Mouse (Mus musculus) testis, adult 2 months (tissue): Measurements from ENCODE around the gene Chpf.

Source experiments
- CTCF ChIP-seq: fragments of 200-500 bp; IDR thresholded peaks from 2 replicates; pipeline ENCODE4 v1.5.1; 2012; ENCODE audit warnings: low read depth, mild to moderate bottlenecking, inconsistent platforms, low read length, moderate library complexity; ENCODE audit not compliant: control insufficient read depth, insufficient read depth, insufficient replicate concordance
- POLR2A ChIP-seq: fragments of 200-500 bp; IDR thresholded peaks from 2 replicates; pipeline ENCODE4 v1.6.1; 2012; ENCODE audit warnings: low read depth, mild to moderate bottlenecking, inconsistent platforms, low read length, moderate library complexity; ENCODE audit not compliant: control insufficient read depth

DNA sequence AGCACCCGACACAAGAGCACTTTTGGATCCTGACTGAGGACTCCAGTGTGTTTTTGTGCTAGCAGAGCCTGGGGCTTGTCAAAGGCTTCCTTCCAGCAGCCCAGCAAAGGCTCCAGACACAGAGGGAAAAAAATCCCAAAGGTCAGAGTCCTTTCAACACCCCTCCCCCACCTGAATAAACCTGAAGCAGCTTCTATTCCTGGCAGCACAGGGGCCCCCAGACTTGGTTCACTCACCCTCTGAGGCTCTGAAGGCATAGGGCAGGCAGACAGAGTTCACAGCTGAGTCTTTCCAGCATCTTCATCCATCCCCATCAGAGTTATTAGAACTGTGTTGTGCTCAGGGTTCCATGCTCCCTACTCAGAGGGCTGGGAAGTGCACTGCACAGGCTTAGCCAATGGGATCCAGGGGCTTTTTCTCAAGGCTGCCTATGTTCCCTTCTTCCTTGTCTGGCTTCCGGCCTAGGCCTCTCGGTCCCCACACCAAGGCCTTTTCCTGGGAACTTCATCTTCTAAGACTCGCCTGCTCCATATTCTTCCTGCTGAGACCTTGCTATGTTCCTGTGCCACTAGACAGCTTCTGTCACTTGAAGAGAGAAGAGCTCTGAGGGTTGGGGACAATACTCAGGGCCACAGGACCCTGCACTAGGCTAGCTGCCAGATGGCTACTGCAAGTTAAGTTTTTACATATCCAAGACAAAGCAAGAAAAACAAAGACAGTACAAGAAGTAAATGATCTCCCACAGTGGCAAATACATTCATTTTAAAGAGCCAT is 32.5 kb upstream of the Chpf start:
- TF ChIP-seq CTCF (no peak), POLR2A (no peak)
